Mouse (Mus musculus) small intestine, adult 10 weeks (tissue): ENCODE measurements around the gene Man2a1. TPM values are rescaled to one million over a fixed set of nuclear protein-coding genes. Genes with fewer than 3 reads are reported as not detected.

Experiments
- polyA plus RNA-seq: library from polyadenylated mRNA; stranded (reverse); fragments of 350-450 nt; fragmentation: Illumina TruSeq; extraction: RNeasy Lipid Tissue Mini Kit (QIAGEN cat#74804); gene quantifications from one replicate; pipeline ENCODE4 v1.2.3, GENCODE M21; 2014; ENCODE audit warnings: low replicate concordance

Gene Man2a1
- 92.2 TPM for polyA plus RNA-seq

DNA sequence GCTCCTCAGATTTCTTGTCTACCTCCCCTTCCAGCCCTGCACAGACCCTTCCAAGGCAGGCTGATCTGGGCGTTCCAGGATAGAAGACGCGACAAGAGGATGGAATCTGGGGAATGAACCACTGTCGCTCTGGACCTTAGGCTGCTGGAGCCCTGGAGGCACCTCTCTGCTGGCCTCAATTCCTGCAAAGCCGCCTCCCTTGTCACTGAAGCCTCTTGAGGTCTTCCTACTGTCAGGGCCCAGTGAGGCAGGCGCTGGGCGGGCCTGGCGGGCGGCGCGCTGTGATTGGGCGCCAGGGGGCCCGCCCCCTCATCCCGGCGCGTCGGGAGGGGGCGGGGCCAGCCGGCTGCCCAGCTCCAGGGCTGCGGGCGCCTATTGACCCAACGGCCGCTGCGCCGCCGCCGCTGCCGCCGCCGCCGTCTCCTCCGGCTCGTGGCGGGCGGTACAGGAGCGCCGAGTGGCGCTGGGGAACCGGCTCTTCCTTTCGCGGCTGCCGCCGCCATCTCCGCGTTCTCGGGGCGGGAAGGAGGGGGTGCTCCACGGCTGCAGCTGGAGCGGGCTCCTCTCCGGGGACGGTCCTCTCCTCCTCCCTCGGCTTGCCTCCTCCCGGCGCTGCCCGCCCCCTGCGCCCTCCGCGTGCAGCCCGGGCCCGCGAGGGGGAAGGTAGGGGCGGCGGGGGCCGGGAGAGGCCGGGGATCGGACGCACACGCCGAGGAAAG is at the start of gene Man2a1:
Gene Man2a1, plus strand, starts transcription at position 365 of the 719 bp plus-strand sequence.

Other genes with a start within 250 kb of the Man2a1 start
- gene 4930583I09Rik, start 235.3 kb downstream of the Man2a1 start, polyA plus RNA-seq: not detected